Mouse (Mus musculus) mouse trophoblast stem cell (cell line): ENCODE measurements around the gene Wdr34.

ENCODE experiments used
- in situ Hi-C, 2 experiments: fragments of 300-500 bp; cut with MseI, MboI; formaldehyde crosslinking; loops; 2 replicates in 1 of 2; 3 replicates in 1 of 2; pipeline ENCODE4 v1.15.1; 2025

Gene Wdr34

GRCm38 (mm10) chr2:30032244-30032846 is 16.3 kb downstream of the Wdr34 start:
- in situ Hi-C loops, result no loop called here

GRCm38 (mm10) chr2:30026997-30027396 is 21.7 kb downstream of the Wdr34 start:
- in situ Hi-C loops, result loop anchor here in 1 of 2 experiments (5.0 kb wide), 1 partner anchor 40 kb away; no protein-coding TSS in a partner anchor

GRCm38 (mm10) chr2:30025454-30025853 is 23.2 kb downstream of the Wdr34 start:
- in situ Hi-C loops, result loop anchor here in 1 of 2 experiments (5.0 kb wide), 1 partner anchor 38 kb away; no protein-coding TSS in a partner anchor

- in situ Hi-C loops, result no loop called here
Measured at GRCm38 (mm10) chr2:30014326-30014966, 34.2 kb downstream of the Wdr34 start.

- in situ Hi-C loops, result no loop called here
Measured at GRCm38 (mm10) chr2:30010840-30011281, 37.8 kb downstream of the Wdr34 start.

- in situ Hi-C loops, result no loop called here
Measured at GRCm38 (mm10) chr2:30009101-30009500, 39.6 kb downstream of the Wdr34 start.

GRCm38 (mm10) chr2:29991962-29992361 is 56.7 kb downstream of the Wdr34 start:
- in situ Hi-C loops, result no loop called here
